Mouse (Mus musculus) kidney, adult 9 months (tissue): ENCODE results near the gene Timm50.

Experiments used
- DNase-seq: peaks from one replicate; pipeline ENCODE4 v3.0.0; 2022

Gene Timm50

GRCm38 (mm10) chr7:28325293-28325692 is 13.4 kb upstream of the Timm50 start:
- DNase-seq: no peak

GRCm38 (mm10) chr7:28321974-28322720 is 10.3 kb upstream of the Timm50 start:
- peak; percentile 65 for DNase-seq

GRCm38 (mm10) chr7:28318714-28319113 is 6.8 kb upstream of the Timm50 start:
- DNase-seq: no peak

GRCm38 (mm10) chr7:28318036-28318435 is 6.2 kb upstream of the Timm50 start:
- no peak for DNase-seq

GRCm38 (mm10) chr7:28311151-28311925 is 534 bp downstream of the Timm50 start:
- no peak for DNase-seq

- no peak for DNase-seq
These were observed 2.1 kb downstream of the Timm50 start for GRCm38 (mm10) chr7:28309737-28310136.

GRCm38 (mm10) chr7:28306216-28306615 is 5.7 kb downstream of the Timm50 start:
- peak; percentile 82 for DNase-seq

GRCm38 (mm10) chr7:28305641-28306040 is 6.2 kb downstream of the Timm50 start:
- peak; percentile 70 for DNase-seq

GRCm38 (mm10) chr7:28301616-28302433 is 10.0 kb downstream of the Timm50 start, which contains the start of gene Dll3:
Gene Dll3, minus strand, starts transcription at chr7:28302238.
- DNase-seq: peak; percentile 44

GRCm38 (mm10) chr7:28298837-28299625 is 12.8 kb downstream of the Timm50 start:
- DNase-seq: peak; percentile 75

GRCm38 (mm10) chr7:28294481-28294880 is 17.4 kb downstream of the Timm50 start:
- peak; percentile 46 for DNase-seq

- no peak for DNase-seq
These were observed 21.0 kb downstream of the Timm50 start, which contains the start of gene Selenov for GRCm38 (mm10) chr7:28290638-28291590. Gene Selenov, minus strand, starts transcription at chr7:28291186.

GRCm38 (mm10) chr7:28290165-28290564 is 21.7 kb downstream of the Timm50 start:
- no peak for DNase-seq

- DNase-seq: peak; percentile 22
These were observed 31.2 kb downstream of the Timm50 start for GRCm38 (mm10) chr7:28280630-28281029.

- peak; percentile 23 for DNase-seq
These were observed 33.6 kb downstream of the Timm50 start for GRCm38 (mm10) chr7:28278279-28278652.

GRCm38 (mm10) chr7:28277615-28278278 is 34.1 kb downstream of the Timm50 start, which contains the start of gene Eid2b:
Gene Eid2b, plus strand, starts transcription at chr7:28277739.
- peak; percentile 96 for DNase-seq

- peak; percentile 15 for DNase-seq
These were observed 34.6 kb downstream of the Timm50 start for GRCm38 (mm10) chr7:28277237-28277614.

GRCm38 (mm10) chr7:28271761-28272160 is 40.1 kb downstream of the Timm50 start:
- no peak for DNase-seq

GRCm38 (mm10) chr7:28269355-28269754 is 42.5 kb downstream of the Timm50 start:
- no peak for DNase-seq

- DNase-seq: no peak
These were observed 43.3 kb downstream of the Timm50 start for GRCm38 (mm10) chr7:28268576-28268975.
